Comparison of ENCODE assay signal across 28 mouse cellular contexts in the genomic region with DNA sequence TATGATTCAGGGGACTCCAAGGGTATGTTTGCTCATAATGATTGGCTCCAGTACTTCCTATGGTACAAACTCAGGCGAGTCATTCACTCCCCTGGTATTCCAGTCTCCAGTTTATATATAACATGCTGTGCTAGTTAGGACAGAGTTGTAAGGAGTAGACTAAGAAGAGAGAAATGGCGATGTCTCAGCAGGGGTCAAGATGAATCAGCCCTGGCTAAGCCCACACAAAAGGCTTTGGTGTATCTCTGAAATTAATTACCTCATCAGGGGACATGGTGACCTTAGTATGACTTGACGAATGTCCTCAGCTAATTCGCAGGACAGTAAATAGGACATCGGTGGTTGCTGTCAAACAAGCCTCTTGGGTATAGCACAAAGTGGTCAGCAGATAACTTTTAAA. TPM values are rescaled to one million over a fixed set of nuclear protein-coding genes. Genes with fewer than 3 reads are reported as not detected.
"Had no signal": no experiment of that assay in that cellular context is flagged by ENCODE, and none has a peak within 500 bp of the region (broad histone marks: within the 10 kb centered on the region; RNA-seq: fewer than 3 reads in every experiment).

No protein-coding gene starts in this region.

- H3K36me3 ChIP-seq: embryonic facial prominence, embryonic 10.5 days; embryonic facial prominence, embryonic 12.5 days; embryonic facial prominence, embryonic 13.5 days; embryonic facial prominence, embryonic 15.5 days; forebrain, embryonic 10.5 days; forebrain, embryonic 12.5 days; forebrain, embryonic 15.5 days had no signal

- H3K9me3 ChIP-seq: embryonic facial prominence, embryonic 10.5 days; embryonic facial prominence, embryonic 12.5 days; embryonic facial prominence, embryonic 13.5 days; embryonic facial prominence, embryonic 15.5 days; forebrain, embryonic 10.5 days; forebrain, embryonic 12.5 days; forebrain, embryonic 13.5 days; forebrain, embryonic 15.5 days; heart, embryonic 10.5 days had no signal

- H3K4me2 ChIP-seq: embryonic facial prominence, embryonic 12.5 days; embryonic facial prominence, embryonic 13.5 days; embryonic facial prominence, embryonic 15.5 days; forebrain, embryonic 12.5 days; forebrain, embryonic 13.5 days; forebrain, embryonic 15.5 days had no signal

- H3K9ac ChIP-seq: embryonic facial prominence, embryonic 12.5 days; embryonic facial prominence, embryonic 13.5 days; embryonic facial prominence, embryonic 15.5 days; forebrain, embryonic 12.5 days; forebrain, embryonic 13.5 days; forebrain, embryonic 15.5 days; forebrain, postnatal 0 days had no signal

- DNase-seq: cerebellum, adult 9-10 months; cerebellum, adult 9-11 months; cerebellum, postnatal 10 days; cerebellum, postnatal 14 days; cerebellum, postnatal 25 days; cerebellum, postnatal 36 days; embryo, embryonic 11 days; forebrain, postnatal 0 days; gastrocnemius, adult 2 months; gastrocnemius, postnatal 10 days; gastrocnemius, postnatal 14 days; gastrocnemius, postnatal 25 days; gastrocnemius, postnatal 36 days; heart, adult 18-20 months had no signal

- H3K27ac ChIP-seq: embryonic facial prominence, embryonic 10.5 days; embryonic facial prominence, embryonic 12.5 days; embryonic facial prominence, embryonic 13.5 days; embryonic facial prominence, embryonic 15.5 days; forebrain, embryonic 10.5 days; forebrain, embryonic 12.5 days; forebrain, embryonic 13.5 days; forebrain, embryonic 15.5 days; gastrocnemius, adult 2 months; heart, embryonic 10.5 days had no signal

- H3K4me1 ChIP-seq: forebrain, embryonic 12.5 days had no signal

- H3K4me3 ChIP-seq: embryonic facial prominence, embryonic 10.5 days; embryonic facial prominence, embryonic 12.5 days; embryonic facial prominence, embryonic 13.5 days; embryonic facial prominence, embryonic 15.5 days; erythroblast, embryonic 14.5 days; forebrain, embryonic 10.5 days; forebrain, embryonic 12.5 days; forebrain, embryonic 13.5 days; forebrain, embryonic 15.5 days; heart, embryonic 10.5 days had no signal

- H3K27me3 ChIP-seq: embryonic facial prominence, embryonic 13.5 days; embryonic facial prominence, embryonic 15.5 days; forebrain, embryonic 15.5 days had no signal

- ATAC-seq: forebrain, embryonic 13.5 days; forebrain, embryonic 15.5 days; forebrain, embryonic 16.5 days; forebrain, postnatal 0 days had no signal

RNA-seq across cellular contexts. Expression of gene Hspb2, which starts 4.6 kb away (rescaled TPM):
- total RNA-seq: common myeloid progenitor, adult 5-6 weeks; granulocyte monocyte progenitor cell, adult 5-6 weeks had no signal
- polyA plus RNA-seq: erythroblast, embryonic 14.5 days; forebrain, embryonic 11.5 days; forebrain, embryonic 13.5 days; forebrain, embryonic 15.5 days had no signal

RNA-seq across cellular contexts. Expression of gene Cryab, which starts 5.6 kb away (rescaled TPM):
- total RNA-seq: granulocyte monocyte progenitor cell, adult 5-6 weeks had no signal
- polyA plus RNA-seq: erythroblast, embryonic 14.5 days had no signal

RNA-seq across cellular contexts. Expression of gene 2310030G06Rik, which starts 10.4 kb away (rescaled TPM):
- total RNA-seq: common myeloid progenitor, adult 5-6 weeks; granulocyte monocyte progenitor cell, adult 5-6 weeks had no signal
- polyA plus RNA-seq: erythroblast, embryonic 14.5 days had no signal

RNA-seq across cellular contexts. Expression of gene Dixdc1, which starts 17.4 kb away (rescaled TPM):
- total RNA-seq: common myeloid progenitor, adult 5-6 weeks had no signal
- polyA plus RNA-seq: erythroblast, embryonic 14.5 days had no signal
